Mouse (Mus musculus) left cerebral cortex, adult 18-20 months (tissue): Measurements from ENCODE around the gene Wnt5b. TPM values are rescaled to one million over a fixed set of nuclear protein-coding genes. Genes with fewer than 3 reads are reported as not detected.

Source experiments
- DNase-seq, 2 experiments: peaks; one replicate each; pipeline ENCODE4 v3.0.0; 2021 to 2022; ENCODE audit warnings: low spot score in 2 of 2, mixed read lengths in 1 of 2
- long read RNA-seq, 2 experiments: library from polyadenylated mRNA; stranded (forward); transcript quantifications; one replicate each; pipeline ENCODE4 v2.0.0; 2021
- total RNA-seq, 2 experiments: library from RNA; stranded (reverse); gene quantifications; 2 replicates each; pipeline ENCODE4 v1.2.3; 2021

Gene Wnt5b
- 1 to 10 TPM; 1.2 to 2.0 TPM for total RNA-seq
- long read RNA-seq, experiment 1, transcript Wnt5b-204 (5 exons, 2,371 nt): major isoform, 5 of 8 reads
- long read RNA-seq, experiment 1, partial matches to known transcripts: 0 of 8 reads
- long read RNA-seq, experiment 1, other reads (novel, unspliced or antisense): 3 of 8 reads
- long read RNA-seq, experiment 2, partial matches to known transcripts: 0 of 2 reads
- long read RNA-seq, experiment 2, other reads (novel, unspliced or antisense): 1 of 2 reads

- no peak for DNase-seq
These were observed at the start of gene Wnt5b for GRCm38 (mm10) chr6:119543803-119544517. Gene Wnt5b, minus strand, starts transcription at chr6:119544347.

- no peak for DNase-seq
These were observed 46.7 kb upstream of the Wnt5b start for GRCm38 (mm10) chr6:119590872-119591271.

- no peak for DNase-seq
These were observed 43.8 kb upstream of the Wnt5b start for GRCm38 (mm10) chr6:119587897-119588296.

- DNase-seq: no peak
These were observed 43.3 kb upstream of the Wnt5b start for GRCm38 (mm10) chr6:119587454-119587853.

GRCm38 (mm10) chr6:119585652-119586375 lies 41.7 kb upstream of the Wnt5b start:
- peak; percentile 18 to 25 for DNase-seq

- no peak for DNase-seq
These were observed 39.9 kb upstream of the Wnt5b start for GRCm38 (mm10) chr6:119584061-119584460.

- DNase-seq: no peak
These were observed 39.0 kb upstream of the Wnt5b start for GRCm38 (mm10) chr6:119583165-119583564.

- DNase-seq: no peak
These were observed 32.6 kb upstream of the Wnt5b start for GRCm38 (mm10) chr6:119576706-119577105.

GRCm38 (mm10) chr6:119575331-119575730 lies 31.2 kb upstream of the Wnt5b start:
- DNase-seq: no peak

- DNase-seq: no peak
These were observed 28.1 kb upstream of the Wnt5b start for GRCm38 (mm10) chr6:119572296-119572695.

GRCm38 (mm10) chr6:119570797-119571196 lies 26.6 kb upstream of the Wnt5b start:
- DNase-seq: no peak

- no peak for DNase-seq
These were observed 24.2 kb upstream of the Wnt5b start for GRCm38 (mm10) chr6:119568339-119568738.

GRCm38 (mm10) chr6:119565451-119566379 lies 21.6 kb upstream of the Wnt5b start:
- no peak for DNase-seq

GRCm38 (mm10) chr6:119562558-119562957 lies 18.4 kb upstream of the Wnt5b start:
- no peak for DNase-seq

GRCm38 (mm10) chr6:119558855-119559254 lies 14.7 kb upstream of the Wnt5b start:
- DNase-seq: no peak

- DNase-seq: no peak
These were observed 10.3 kb upstream of the Wnt5b start for GRCm38 (mm10) chr6:119554439-119554838.

- DNase-seq: peak in 1 of 2 experiments; percentile 6
These were observed 344 bp upstream of the Wnt5b start for GRCm38 (mm10) chr6:119544518-119544864.

- DNase-seq: no peak
These were observed 718 bp downstream of the Wnt5b start for GRCm38 (mm10) chr6:119543456-119543802.

- no peak for DNase-seq
These were observed 8.3 kb downstream of the Wnt5b start for GRCm38 (mm10) chr6:119535867-119536266.

- DNase-seq: no peak
These were observed 10.9 kb downstream of the Wnt5b start for GRCm38 (mm10) chr6:119533170-119533709.

GRCm38 (mm10) chr6:119529659-119530058 lies 14.5 kb downstream of the Wnt5b start:
- DNase-seq: no peak
